Mouse (Mus musculus): ENCODE data around the gene Bcl2l14. TPM values are rescaled to one million over a fixed set of nuclear protein-coding genes. Genes with fewer than 3 reads are reported as not detected.
A peak's percentile ranks its signal among the peaks of the same experiment; 100 is the strongest.

Gene Bcl2l14
- polyA plus RNA-seq, 1 experiment from 2014 or later = 0.79 TPM

DNA sequence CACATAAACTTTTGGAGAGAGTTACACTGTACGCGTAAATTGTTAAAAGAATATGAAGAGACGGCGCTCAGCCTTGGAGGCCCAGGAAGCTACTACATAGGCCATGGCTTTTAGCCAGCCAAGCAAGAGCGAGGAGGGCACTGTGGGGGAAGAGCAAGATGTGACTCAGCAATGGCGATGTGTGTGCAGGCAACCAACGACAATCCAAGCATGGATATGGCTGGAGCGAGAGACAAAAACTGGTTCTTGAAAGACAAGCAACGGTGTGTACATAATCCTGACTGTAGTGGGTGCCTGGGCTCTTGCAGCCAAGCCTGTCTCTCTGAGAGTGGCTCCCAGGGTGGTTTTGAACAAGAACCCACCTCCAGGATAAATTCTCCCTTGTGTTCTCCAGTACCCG, 8.7 kb upstream of the Bcl2l14 start:
- 87% methylated on average over 10 of the region's 10 CpGs for WGBS

DNA sequence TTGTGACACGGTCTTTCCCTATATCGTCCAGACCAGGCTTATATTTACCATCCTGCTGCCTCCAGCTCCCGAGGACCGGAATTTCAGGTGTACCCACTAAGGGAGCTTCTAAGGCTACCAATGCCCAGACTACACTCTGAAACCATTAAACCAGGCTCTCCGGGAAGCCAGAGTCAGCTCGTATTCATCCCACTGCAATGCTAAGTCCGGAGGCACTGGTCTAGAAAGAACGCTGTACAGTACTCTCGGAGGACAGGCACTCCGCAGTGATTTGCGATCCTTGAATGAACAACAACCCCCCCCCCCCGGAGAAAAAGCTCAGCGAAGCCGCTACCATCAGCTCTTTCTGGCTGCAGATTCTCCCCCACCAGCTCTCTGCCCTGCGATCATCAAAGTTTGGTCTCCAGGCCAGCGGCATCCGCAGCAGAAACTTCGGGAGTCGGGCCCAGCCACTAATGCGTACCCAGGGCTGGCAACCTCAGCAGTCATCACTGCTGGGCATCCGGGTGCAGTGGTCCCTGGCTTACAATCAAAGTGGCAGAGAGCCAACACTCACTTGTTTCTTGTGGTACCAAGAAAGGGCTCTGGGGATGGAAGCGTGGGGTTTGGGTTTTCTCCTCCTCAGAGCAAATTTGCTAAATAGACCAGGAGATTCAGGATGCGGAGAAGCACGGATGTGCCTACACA, 7.6 kb upstream of the Bcl2l14 start:
- 83% methylated on average over 24 of the region's 24 CpGs for WGBS
- Histone ChIP-seq H3K4me2 (ENCODE audit: low read depth, low read length) (no peak overlapping the region), H3K9ac (replicated peaks; ENCODE audit: low read length) (no peak overlapping the region), H3K36me3 (replicated peaks; ENCODE audit: control insufficient read depth, insufficient read depth, low read depth, low read length) (no peaks in the 10 kb centered on the region), H3K4me3 (ENCODE audit: low read depth, low read length) (no peak overlapping the region), H3K4me1 (ENCODE audit: control insufficient read depth, insufficient read depth, low read length) (no peaks in the 10 kb centered on the region), H3K27ac (replicated peaks; ENCODE audit: low read depth, low read length) (no peak overlapping the region), H3K27me3 (ENCODE audit: control insufficient read depth, insufficient read depth, low read length) (no peaks in the 10 kb centered on the region), H3K9me3 (replicated peaks; ENCODE audit: control insufficient read depth, low read length) (no peaks in the 10 kb centered on the region)
- ATAC-seq (replicated peaks; ENCODE audit: insufficient number of reproducible peaks, low FRiP score, low TSS enrichment, low read depth) = no peak
- no peak for DNase-seq (ENCODE audit: low spot score)

More for the DNA sequence above, 8.7 kb upstream of the Bcl2l14 start:
- H3K36me3 ChIP-seq (replicated peaks; ENCODE audit: control insufficient read depth, insufficient read depth, low read depth, low read length) = no peaks in the 10 kb centered on the region
- DNase-seq (ENCODE audit: low spot score) (no peak), ATAC-seq (replicated peaks; ENCODE audit: insufficient number of reproducible peaks, low FRiP score, low TSS enrichment, low read depth) (no peak)
- H3K4me3 ChIP-seq (ENCODE audit: low read depth, low read length) = no peak overlapping the region
- no peak overlapping the region for H3K9ac ChIP-seq (replicated peaks; ENCODE audit: low read length)
- no peak overlapping the region for H3K4me2 ChIP-seq (ENCODE audit: low read depth, low read length)
- H3K27ac ChIP-seq (replicated peaks; ENCODE audit: low read depth, low read length) = no peak overlapping the region
- H3K27me3 ChIP-seq (ENCODE audit: control insufficient read depth, insufficient read depth, low read length) = no peaks in the 10 kb centered on the region
- H3K4me1 ChIP-seq (ENCODE audit: control insufficient read depth, insufficient read depth, low read length) = no peaks in the 10 kb centered on the region
- H3K9me3 ChIP-seq (replicated peaks; ENCODE audit: control insufficient read depth, low read length) = no peaks in the 10 kb centered on the region

DNA sequence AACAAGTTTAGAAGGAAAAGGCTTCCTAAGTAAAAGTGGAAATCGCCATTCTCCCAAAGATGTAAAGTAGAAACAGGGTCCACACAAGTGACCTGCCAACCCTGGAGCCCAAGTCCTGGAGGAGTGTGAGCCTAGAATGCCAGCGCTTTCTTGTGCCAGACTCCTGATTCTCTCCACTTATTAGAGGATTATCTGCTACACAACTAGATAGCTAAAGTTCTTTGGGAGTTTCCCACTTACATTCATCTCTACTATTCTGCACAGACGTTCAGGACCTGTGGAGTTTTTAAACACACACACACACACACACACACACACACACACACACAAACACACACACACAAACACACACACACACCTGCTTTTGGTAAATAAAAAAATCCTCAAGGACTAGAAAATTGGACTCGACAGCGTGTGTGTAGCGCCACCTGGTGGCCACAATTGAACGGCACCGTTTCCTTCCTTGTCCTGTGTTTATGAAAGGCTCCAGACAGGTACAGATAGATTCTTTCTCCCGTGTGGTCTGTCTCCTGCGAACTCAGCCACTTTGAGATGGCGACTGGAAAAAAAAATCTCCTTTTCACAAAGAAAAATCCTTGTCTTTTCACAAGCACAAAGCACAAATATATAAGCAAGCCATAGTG, 6.7 kb upstream of the Bcl2l14 start:
- 21% methylated on average over 11 of the region's 11 CpGs for WGBS
- no peaks in the 10 kb centered on the region for H3K27me3 ChIP-seq (ENCODE audit: control insufficient read depth, insufficient read depth, low read length)
- no peak for ATAC-seq (replicated peaks; ENCODE audit: insufficient number of reproducible peaks, low FRiP score, low TSS enrichment, low read depth)
- H3K4me3 ChIP-seq (ENCODE audit: low read depth, low read length) = no peak overlapping the region
- H3K27ac ChIP-seq (replicated peaks; ENCODE audit: low read depth, low read length) = no peak overlapping the region
- peak; percentile 87 for DNase-seq (ENCODE audit: low spot score)
- H3K9me3 ChIP-seq (replicated peaks; ENCODE audit: control insufficient read depth, low read length) = no peaks in the 10 kb centered on the region
- H3K9ac ChIP-seq (replicated peaks; ENCODE audit: low read length) = no peak overlapping the region
- no peak overlapping the region for H3K4me2 ChIP-seq (ENCODE audit: low read depth, low read length)
- H3K4me1 ChIP-seq (ENCODE audit: control insufficient read depth, insufficient read depth, low read length) = no peaks in the 10 kb centered on the region
- no peaks in the 10 kb centered on the region for H3K36me3 ChIP-seq (replicated peaks; ENCODE audit: control insufficient read depth, insufficient read depth, low read depth, low read length)

DNA sequence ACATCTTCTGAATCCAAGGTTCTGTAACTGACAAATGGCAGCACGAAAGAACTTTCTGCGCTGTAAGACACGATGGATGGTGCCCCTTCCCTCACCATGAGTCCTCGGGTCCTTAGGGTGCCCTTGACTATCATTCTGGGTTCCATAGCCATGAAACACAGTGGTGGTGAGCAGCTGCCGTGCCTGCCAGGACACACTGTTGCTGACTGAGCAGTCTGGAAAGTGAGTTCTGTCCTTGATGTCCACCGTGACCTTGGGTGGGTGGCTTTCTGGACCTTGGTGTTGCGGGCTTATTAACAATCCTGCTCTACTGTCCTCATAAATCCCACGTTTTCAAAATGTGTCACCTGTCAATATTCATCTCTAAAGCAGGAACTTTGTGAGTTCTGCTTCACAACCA, 6.2 kb upstream of the Bcl2l14 start:
- Histone ChIP-seq H3K27me3 (ENCODE audit: control insufficient read depth, insufficient read depth, low read length) (no peaks in the 10 kb centered on the region), H3K9ac (replicated peaks; ENCODE audit: low read length) (no peak overlapping the region), H3K4me3 (ENCODE audit: low read depth, low read length) (no peak overlapping the region), H3K9me3 (replicated peaks; ENCODE audit: control insufficient read depth, low read length) (no peaks in the 10 kb centered on the region), H3K36me3 (replicated peaks; ENCODE audit: control insufficient read depth, insufficient read depth, low read depth, low read length) (no peaks in the 10 kb centered on the region), H3K27ac (replicated peaks; ENCODE audit: low read depth, low read length) (no peak overlapping the region), H3K4me1 (ENCODE audit: control insufficient read depth, insufficient read depth, low read length) (no peaks in the 10 kb centered on the region), H3K4me2 (ENCODE audit: low read depth, low read length) (no peak overlapping the region)
- DNase-seq (ENCODE audit: low spot score) = no peak
- ATAC-seq (replicated peaks; ENCODE audit: insufficient number of reproducible peaks, low FRiP score, low TSS enrichment, low read depth) = no peak
- 69% methylated on average over 8 of the region's 8 CpGs for WGBS

DNA sequence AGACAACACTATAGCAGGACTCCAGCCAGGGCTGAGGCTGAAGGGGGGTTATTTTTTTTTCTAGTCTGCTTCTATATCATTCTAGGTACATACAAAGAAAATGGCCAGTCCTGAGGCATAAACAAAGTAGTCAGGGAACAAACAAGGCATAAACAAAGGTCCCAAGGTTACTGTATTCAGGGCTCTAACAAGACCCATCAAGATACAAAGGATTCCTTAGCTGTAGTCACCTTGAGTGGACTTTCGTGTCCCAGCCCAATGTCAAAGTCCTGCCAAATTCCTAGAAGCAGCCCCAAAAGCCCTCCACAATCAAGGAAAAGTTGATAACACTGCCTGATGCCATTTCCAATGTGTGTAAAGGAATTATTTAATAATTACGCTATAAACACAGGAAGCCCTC, 5.3 kb upstream of the Bcl2l14 start:
- no peak overlapping the region for H3K9ac ChIP-seq (replicated peaks; ENCODE audit: low read length)
- no peaks in the 10 kb centered on the region for H3K27me3 ChIP-seq (ENCODE audit: control insufficient read depth, insufficient read depth, low read length)
- 89% methylated on average over 2 of the region's 2 CpGs for WGBS

DNA sequence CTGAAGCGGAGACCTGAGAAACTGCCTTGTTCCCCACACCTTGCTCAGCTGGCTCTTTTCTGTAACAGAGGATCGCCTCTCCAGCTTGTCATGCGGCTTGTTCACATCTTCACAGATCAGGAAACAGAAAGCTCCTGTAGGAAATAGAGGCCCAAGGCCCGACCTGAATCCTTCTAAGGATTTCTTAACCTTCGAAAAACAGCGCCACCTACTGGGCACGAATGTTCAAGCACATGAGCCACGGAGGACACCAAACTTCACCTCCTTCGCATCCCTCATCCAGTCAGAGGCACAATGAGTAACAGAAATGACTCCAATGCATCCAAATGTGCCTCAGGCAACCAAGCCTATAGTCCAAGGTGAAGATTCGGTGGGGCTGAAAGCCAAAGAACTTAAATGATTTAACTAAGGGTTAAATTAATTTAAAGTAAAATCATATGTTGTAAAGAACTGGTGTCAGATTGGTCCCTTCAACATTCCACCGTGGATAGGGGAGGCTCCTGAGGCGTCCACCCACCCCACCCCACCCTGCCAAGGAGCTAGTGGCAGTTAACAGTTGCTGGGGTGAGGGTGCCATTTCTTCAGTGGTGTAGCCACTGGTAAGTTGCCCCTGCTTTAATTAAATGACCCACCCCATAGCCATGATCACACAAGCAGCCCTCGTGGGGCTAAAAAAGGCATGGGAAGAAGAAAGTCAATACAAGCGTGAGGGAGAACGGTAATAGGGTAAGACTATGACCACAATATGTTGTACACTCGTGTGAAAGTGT, 7.0 kb downstream of the Bcl2l14 start:
- Histone ChIP-seq H3K4me1 (ENCODE audit: control insufficient read depth, insufficient read depth, low read length) (no peaks in the 10 kb centered on the region), H3K36me3 (replicated peaks; ENCODE audit: control insufficient read depth, insufficient read depth, low read depth, low read length) (no peaks in the 10 kb centered on the region), H3K9me3 (replicated peaks; ENCODE audit: control insufficient read depth, low read length) (no peaks in the 10 kb centered on the region), H3K9ac (replicated peaks; ENCODE audit: low read length) (no peak overlapping the region), H3K27ac (replicated peaks; ENCODE audit: low read depth, low read length) (no peak overlapping the region), H3K4me3 (ENCODE audit: low read depth, low read length) (no peak overlapping the region), H3K4me2 (ENCODE audit: low read depth, low read length) (no peak overlapping the region), H3K27me3 (ENCODE audit: control insufficient read depth, insufficient read depth, low read length) (no peaks in the 10 kb centered on the region)
- ATAC-seq (replicated peaks; ENCODE audit: insufficient number of reproducible peaks, low FRiP score, low TSS enrichment, low read depth) = no peak
- WGBS = 36% methylated on average over 16 of the region's 16 CpGs
- peak; percentile 89 for DNase-seq (ENCODE audit: low spot score)

More for the DNA sequence above, 5.3 kb upstream of the Bcl2l14 start:
- DNase-seq (ENCODE audit: low spot score) = no peak
- Histone ChIP-seq H3K4me3 (ENCODE audit: low read depth, low read length) (no peak overlapping the region), H3K36me3 (replicated peaks; ENCODE audit: control insufficient read depth, insufficient read depth, low read depth, low read length) (no peaks in the 10 kb centered on the region), H3K4me2 (ENCODE audit: low read depth, low read length) (no peak overlapping the region), H3K9me3 (replicated peaks; ENCODE audit: control insufficient read depth, low read length) (no peaks in the 10 kb centered on the region), H3K4me1 (ENCODE audit: control insufficient read depth, insufficient read depth, low read length) (no peaks in the 10 kb centered on the region), H3K27ac (replicated peaks; ENCODE audit: low read depth, low read length) (no peak overlapping the region)
- ATAC-seq (replicated peaks; ENCODE audit: insufficient number of reproducible peaks, low FRiP score, low TSS enrichment, low read depth) = no peak

DNA sequence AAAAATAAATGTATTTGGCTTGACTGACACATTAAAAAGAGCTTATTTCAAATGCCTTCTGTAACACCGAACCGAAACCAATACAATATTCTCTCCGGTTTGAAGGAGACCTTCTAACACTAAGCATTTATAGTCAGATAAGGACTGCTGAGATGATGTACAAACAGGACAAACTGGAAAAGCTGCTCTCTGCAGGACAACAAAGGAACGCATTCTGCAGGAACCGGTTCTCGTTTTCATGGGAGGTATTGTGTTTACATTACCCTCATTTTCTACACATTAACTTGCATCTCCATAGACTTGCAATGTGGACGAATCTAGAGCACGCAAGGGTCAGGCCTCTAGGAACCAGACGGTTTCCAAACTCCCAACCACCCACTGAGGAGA, 7.6 kb downstream of the Bcl2l14 start:
- no peak overlapping the region for H3K4me3 ChIP-seq (ENCODE audit: low read depth, low read length)
- WGBS = 83% methylated on average over 9 of the region's 9 CpGs
- H3K4me2 ChIP-seq (ENCODE audit: low read depth, low read length) = no peak overlapping the region
- H3K27me3 ChIP-seq (ENCODE audit: control insufficient read depth, insufficient read depth, low read length) = no peaks in the 10 kb centered on the region
- no peaks in the 10 kb centered on the region for H3K9me3 ChIP-seq (replicated peaks; ENCODE audit: control insufficient read depth, low read length)
- H3K9ac ChIP-seq (replicated peaks; ENCODE audit: low read length) = no peak overlapping the region
- H3K4me1 ChIP-seq (ENCODE audit: control insufficient read depth, insufficient read depth, low read length) = no peaks in the 10 kb centered on the region
- H3K36me3 ChIP-seq (replicated peaks; ENCODE audit: control insufficient read depth, insufficient read depth, low read depth, low read length) = no peaks in the 10 kb centered on the region
- H3K27ac ChIP-seq (replicated peaks; ENCODE audit: low read depth, low read length) = no peak overlapping the region
- ATAC-seq (replicated peaks; ENCODE audit: insufficient number of reproducible peaks, low FRiP score, low TSS enrichment, low read depth) (no peak), DNase-seq (ENCODE audit: low spot score) (no peak)

DNA sequence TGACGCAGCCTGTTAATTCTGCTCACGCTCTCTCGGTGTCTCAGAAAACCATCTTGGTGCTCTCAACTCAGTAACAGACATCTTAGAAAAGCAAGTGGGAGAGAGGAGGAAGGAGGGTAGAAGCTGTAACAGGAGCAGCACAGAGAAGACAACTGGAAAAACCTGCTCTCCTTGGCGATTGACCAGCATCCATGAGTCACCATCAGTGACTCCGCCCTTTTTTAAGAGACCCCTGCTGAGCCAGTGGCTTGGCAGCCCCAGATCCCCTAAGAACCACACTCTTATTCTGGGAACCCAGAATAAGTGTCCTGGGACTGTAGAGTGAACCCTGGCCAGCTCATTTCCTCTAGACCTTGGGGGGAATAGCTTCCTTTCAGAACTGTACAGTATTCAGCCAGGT, 11.1 kb downstream of the Bcl2l14 start:
- DNase-seq (ENCODE audit: low spot score) (no peak), ATAC-seq (replicated peaks; ENCODE audit: insufficient number of reproducible peaks, low FRiP score, low TSS enrichment, low read depth) (no peak; the same call in 1 of the 2 replicates)
- H3K4me3 ChIP-seq (ENCODE audit: low read depth, low read length) = no peak overlapping the region
- no peaks in the 10 kb centered on the region for H3K27me3 ChIP-seq (ENCODE audit: control insufficient read depth, insufficient read depth, low read length)
- no peaks in the 10 kb centered on the region for H3K4me1 ChIP-seq (ENCODE audit: control insufficient read depth, insufficient read depth, low read length)
- no peaks in the 10 kb centered on the region for H3K9me3 ChIP-seq (replicated peaks; ENCODE audit: control insufficient read depth, low read length)
- H3K36me3 ChIP-seq (replicated peaks; ENCODE audit: control insufficient read depth, insufficient read depth, low read depth, low read length) = no peaks in the 10 kb centered on the region
- no peak overlapping the region for H3K4me2 ChIP-seq (ENCODE audit: low read depth, low read length)
- no peak overlapping the region for H3K27ac ChIP-seq (replicated peaks; ENCODE audit: low read depth, low read length)
- WGBS = 58% methylated on average over 5 of the region's 5 CpGs
- H3K9ac ChIP-seq (replicated peaks; ENCODE audit: low read length) = no peak overlapping the region

Data from embryonic facial prominence, embryonic 11.5 days (tissue).